Mouse (Mus musculus) embryonic facial prominence, embryonic 15.5 days (tissue): ENCODE data around the gene Klhl6. TPM values are rescaled to one million over a fixed set of nuclear protein-coding genes. Genes with fewer than 3 reads are reported as not detected.

Experiments used
- ATAC-seq: fragments of 200-750 bp; cut with Nextera tagmentation; 2 replicates; pipeline ENCODE4 v1.8.0; 2017; ENCODE audit warnings: low read depth, moderate TSS enrichment; ENCODE audit not compliant: insufficient number of reproducible peaks, low FRiP score, low TSS enrichment
- H3K27ac ChIP-seq: fragments of 300-500 bp; sonication (generic); replicated peaks from 2 replicates; pipeline ENCODE4 v1.5.1; 2015; ENCODE audit warnings: mild to moderate bottlenecking, inconsistent platforms
- H3K27me3 ChIP-seq: fragments of 300-500 bp; sonication (generic); 2 replicates; pipeline ENCODE4 v1.6.1; 2015; ENCODE audit warnings: inconsistent platforms
- H3K36me3 ChIP-seq: fragments of 300-500 bp; sonication (generic); 2 replicates; pipeline ENCODE4 v1.6.1; 2015; ENCODE audit warnings: mild to moderate bottlenecking, inconsistent platforms
- H3K4me1 ChIP-seq: fragments of 300-500 bp; sonication (generic); 2 replicates; pipeline ENCODE4 v1.6.1; 2015; ENCODE audit warnings: inconsistent platforms
- H3K4me2 ChIP-seq: fragments of 300-500 bp; sonication (generic); replicated peaks from 2 replicates; pipeline ENCODE4 v1.6.1; 2015; ENCODE audit warnings: mild to moderate bottlenecking, inconsistent platforms
- H3K4me3 ChIP-seq: fragments of 300-500 bp; sonication (generic); replicated peaks from 2 replicates; pipeline ENCODE4 v1.5.1; 2015; ENCODE audit warnings: mild to moderate bottlenecking, inconsistent platforms
- H3K9ac ChIP-seq: fragments of 300-500 bp; sonication (generic); 2 replicates; pipeline ENCODE4 v1.6.1; 2015; ENCODE audit warnings: inconsistent platforms
- H3K9me3 ChIP-seq: fragments of 300-500 bp; sonication (generic); replicated peaks from 2 replicates; pipeline ENCODE4 v1.6.1; 2016; ENCODE audit warnings: inconsistent platforms
- WGBS: fragments of 180-500 bp; shearing (Covaris S2); methylation state at CpG from one replicate; pipeline ENCODE4 v1.1.7; 2015; 5-methylcytosine and 5-hydroxymethylcytosine counted together
- polyA plus RNA-seq: library from polyadenylated mRNA; unstranded; fragments of >200 nt; fragmentation: Nextera tagmentation; extraction: Ambion mirVana; gene quantifications from 2 replicates; pipeline ENCODE4 v1.2.1, GENCODE M21; 2015

Klhl6 gene
- polyA plus RNA-seq, 1 experiment from 2014 or later, result 6.3 TPM

DNA sequence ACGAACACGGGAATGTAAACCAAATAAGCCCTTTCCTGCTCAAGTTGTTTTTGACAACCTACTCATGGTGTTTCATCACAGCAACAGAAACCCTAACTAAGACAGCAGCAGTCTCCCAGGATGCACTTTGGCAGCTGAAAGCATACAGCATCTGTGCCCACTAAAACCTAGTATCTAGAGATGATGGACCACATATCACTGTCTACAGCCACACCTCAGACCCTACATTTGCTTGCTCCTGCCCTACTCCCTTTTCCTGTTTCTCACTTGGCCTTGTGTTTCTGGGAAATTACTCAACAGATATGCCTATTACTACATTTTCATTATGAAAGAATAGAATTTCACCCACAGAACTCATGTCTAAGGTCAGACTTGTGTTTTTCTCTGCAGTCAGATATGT, 70.3 kb downstream of the Klhl6 start:
- WGBS, result 53% methylated on average over 2 of the region's 2 CpGs
- no peak overlapping the region for H3K27ac ChIP-seq
- H3K27me3 ChIP-seq, result no peaks in the 10 kb centered on the region
- H3K4me1 ChIP-seq, result no peaks in the 10 kb centered on the region
- ATAC-seq, result no peak
- no peak overlapping the region for H3K4me3 ChIP-seq
- H3K9me3 ChIP-seq, result no peaks in the 10 kb centered on the region
- no peaks in the 10 kb centered on the region for H3K36me3 ChIP-seq
- H3K9ac ChIP-seq, result no peak overlapping the region
- no peak overlapping the region for H3K4me2 ChIP-seq

DNA sequence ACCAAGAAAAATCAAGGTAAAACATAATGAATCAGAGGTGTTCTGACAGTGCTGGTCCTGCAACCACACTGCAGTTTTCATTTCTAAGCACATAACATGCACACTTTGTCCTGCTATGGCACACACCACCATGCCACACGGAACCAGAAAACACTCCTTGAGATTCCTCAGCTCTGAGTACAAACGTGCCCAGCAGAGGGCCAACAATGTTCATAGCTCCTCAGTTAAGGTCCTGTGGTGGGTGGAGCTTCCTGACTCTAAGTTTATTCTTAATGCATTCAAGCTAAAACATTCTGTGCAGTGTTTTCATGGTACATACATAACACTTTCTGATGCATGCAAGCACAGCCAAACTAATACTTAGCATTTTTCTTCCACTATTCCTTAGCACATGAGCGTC, 74.5 kb downstream of the Klhl6 start:
- no peak overlapping the region for H3K9ac ChIP-seq
- H3K4me1 ChIP-seq, result no peaks in the 10 kb centered on the region
- no peaks in the 10 kb centered on the region for H3K36me3 ChIP-seq
- no peaks in the 10 kb centered on the region for H3K9me3 ChIP-seq
- no peak overlapping the region for H3K27ac ChIP-seq
- no peak for ATAC-seq
- H3K27me3 ChIP-seq, result no peaks in the 10 kb centered on the region
- WGBS, result 54% methylated on average over 3 of the region's 3 CpGs
- no peak overlapping the region for H3K4me2 ChIP-seq
- H3K4me3 ChIP-seq, result no peak overlapping the region

DNA sequence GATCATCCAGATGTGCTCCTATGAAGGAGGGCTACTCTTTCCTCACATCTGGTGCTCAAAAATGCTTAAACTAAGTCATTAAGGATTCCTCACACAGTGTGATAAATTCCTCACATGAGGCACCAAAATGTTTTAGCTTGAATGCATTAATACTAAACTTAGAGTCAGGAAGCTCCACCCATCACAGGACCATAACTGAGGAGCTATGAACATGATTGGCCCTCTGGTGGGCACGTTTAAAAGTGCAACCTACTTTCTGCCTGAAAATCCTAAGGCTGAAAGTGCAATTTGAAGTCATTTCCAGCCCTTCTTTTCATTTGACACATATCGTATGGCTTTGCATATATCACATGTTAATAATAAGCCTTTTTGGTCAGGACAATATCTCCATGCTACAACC, 75.7 kb downstream of the Klhl6 start:
- no peaks in the 10 kb centered on the region for H3K4me1 ChIP-seq
- H3K4me2 ChIP-seq, result no peak overlapping the region
- no peak overlapping the region for H3K27ac ChIP-seq
- H3K9ac ChIP-seq, result no peak overlapping the region
- no peaks in the 10 kb centered on the region for H3K9me3 ChIP-seq
- ATAC-seq, result no peak
- no peak overlapping the region for H3K4me3 ChIP-seq
- no peaks in the 10 kb centered on the region for H3K27me3 ChIP-seq
- H3K36me3 ChIP-seq, result no peaks in the 10 kb centered on the region
- 29% methylated on average over 2 of the region's 2 CpGs for WGBS

DNA sequence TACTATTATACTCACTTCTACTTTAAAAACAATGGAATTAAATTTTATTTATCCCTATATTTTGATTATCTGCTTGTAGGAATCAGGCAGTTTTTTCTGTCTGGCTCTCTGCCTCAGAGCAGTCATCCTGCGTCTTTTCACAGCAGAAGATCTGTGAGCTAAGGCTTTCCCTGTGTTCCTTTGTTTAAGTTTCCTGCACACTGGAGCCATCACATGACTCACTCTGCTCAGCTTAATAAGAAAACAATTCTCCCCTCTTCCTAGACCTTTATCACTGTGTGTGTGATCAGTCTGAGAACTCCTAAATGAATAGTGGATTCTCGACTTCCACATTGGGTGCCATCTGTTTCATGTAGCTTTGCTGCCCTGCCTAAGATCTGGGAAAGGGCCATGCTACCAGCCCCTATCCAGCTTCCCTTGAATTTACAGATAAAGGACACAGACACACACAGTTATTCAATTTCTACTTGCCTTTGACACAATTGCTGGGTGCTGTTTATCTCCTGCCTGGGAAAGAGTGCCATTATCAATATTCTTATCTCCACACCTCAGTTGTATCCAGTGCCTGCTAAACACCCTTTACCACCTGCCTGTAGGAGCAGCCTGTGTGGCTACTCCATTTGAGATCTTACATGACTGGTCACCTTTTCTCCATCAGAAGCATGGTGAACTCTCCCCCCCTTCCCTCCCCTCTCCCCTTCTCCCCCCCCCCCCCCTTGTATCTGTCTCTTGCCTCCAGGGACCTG, 77.9 kb downstream of the Klhl6 start:
- no peak overlapping the region for H3K4me2 ChIP-seq
- H3K9ac ChIP-seq, result no peak overlapping the region
- no peak for ATAC-seq
- no peaks in the 10 kb centered on the region for H3K9me3 ChIP-seq
- H3K36me3 ChIP-seq, result no peaks in the 10 kb centered on the region
- WGBS, result 64% methylated on average over 2 of the region's 2 CpGs
- no peak overlapping the region for H3K27ac ChIP-seq
- H3K27me3 ChIP-seq, result no peaks in the 10 kb centered on the region
- no peak overlapping the region for H3K4me3 ChIP-seq
- no peaks in the 10 kb centered on the region for H3K4me1 ChIP-seq

DNA sequence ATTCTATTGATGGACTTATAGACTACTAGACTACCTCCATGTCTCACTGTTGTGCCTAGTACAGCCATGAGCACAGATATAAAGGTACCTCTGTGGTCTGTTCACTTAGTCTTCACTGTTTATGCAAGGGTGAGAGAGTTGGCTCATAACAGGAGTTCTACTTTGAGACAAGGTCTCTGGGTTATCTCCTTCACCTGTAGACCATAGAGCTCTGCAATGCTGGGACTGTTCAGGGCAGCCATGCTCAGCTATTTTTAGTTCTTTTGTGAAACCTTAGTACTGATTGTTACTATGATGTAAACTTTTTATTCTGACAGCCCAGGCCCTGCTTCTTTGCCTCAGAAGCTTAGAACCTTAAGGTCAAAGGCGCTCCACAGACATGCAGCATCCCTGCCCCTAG, 79.0 kb downstream of the Klhl6 start:
- H3K36me3 ChIP-seq, result no peaks in the 10 kb centered on the region
- H3K4me1 ChIP-seq, result no peaks in the 10 kb centered on the region
- H3K27ac ChIP-seq, result no peak overlapping the region
- WGBS, result 89% methylated on average over 1 of the region's 1 CpGs
- H3K9ac ChIP-seq, result no peak overlapping the region
- H3K27me3 ChIP-seq, result no peaks in the 10 kb centered on the region
- H3K9me3 ChIP-seq, result no peaks in the 10 kb centered on the region
- H3K4me2 ChIP-seq, result no peak overlapping the region
- no peak for ATAC-seq
- H3K4me3 ChIP-seq, result no peak overlapping the region

Other genes starting within 250 kb of the Klhl6 start
- gene B3gnt5, start 222.8 kb downstream of the Klhl6 start, polyA plus RNA-seq, result 12.8 and 13.6 TPM in 2 replicates
- 22.7 and 23.1 TPM in 2 replicates for gene Klhl24, start 114.5 kb upstream of the Klhl6 start, polyA plus RNA-seq
- gene Yeats2, start 158.0 kb upstream of the Klhl6 start, polyA plus RNA-seq, result 28.6 and 30.4 TPM in 2 replicates